Mouse (Mus musculus): ENCODE measurements around the gene Tmem8b.
A peak's percentile ranks its signal among the peaks of the same experiment; 100 is the strongest.

Gene Tmem8b

DNA sequence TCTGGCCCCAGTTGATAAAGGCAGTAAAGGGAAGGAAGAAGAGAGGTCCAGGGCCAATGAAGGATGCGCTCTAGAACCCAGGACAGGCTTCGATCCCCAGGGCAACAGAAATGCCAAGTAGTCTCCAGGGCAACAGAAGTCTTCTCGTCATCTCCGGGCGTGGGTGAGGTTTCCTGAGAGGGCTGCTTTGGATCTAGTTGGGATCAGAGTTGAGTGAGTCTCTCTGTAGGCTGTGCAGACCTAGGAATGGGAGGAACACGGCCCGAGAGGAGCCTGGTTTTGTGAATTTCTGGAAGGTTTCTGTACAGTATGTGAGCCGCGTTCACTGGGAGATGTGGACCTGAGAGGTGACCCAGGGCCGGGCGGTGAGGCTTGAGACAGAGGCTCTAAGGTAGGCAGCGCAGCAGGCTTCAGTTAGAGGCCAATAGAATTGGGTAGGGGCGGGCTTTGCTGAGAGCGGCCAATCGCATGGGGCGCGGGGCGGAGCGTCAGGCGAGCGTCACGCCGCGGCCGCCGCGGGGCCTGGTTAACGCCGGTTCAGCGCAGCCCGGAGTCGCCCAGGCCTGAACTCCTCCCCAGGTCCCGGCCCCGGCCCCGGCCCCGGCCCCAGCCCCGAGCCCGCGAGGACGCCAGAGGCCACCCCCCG lies at the start of gene Tmem8b, which contains the start of gene Fam221b:
Gene Tmem8b, plus strand, starts transcription at position 190 of the 646 bp plus-strand sequence.
Gene Fam221b, minus strand, starts transcription at position 364 of the 646 bp plus-strand sequence.
- peak; percentile 74 to 88 for DNase-seq (ENCODE audit: low spot score in 2 of 2)

DNA sequence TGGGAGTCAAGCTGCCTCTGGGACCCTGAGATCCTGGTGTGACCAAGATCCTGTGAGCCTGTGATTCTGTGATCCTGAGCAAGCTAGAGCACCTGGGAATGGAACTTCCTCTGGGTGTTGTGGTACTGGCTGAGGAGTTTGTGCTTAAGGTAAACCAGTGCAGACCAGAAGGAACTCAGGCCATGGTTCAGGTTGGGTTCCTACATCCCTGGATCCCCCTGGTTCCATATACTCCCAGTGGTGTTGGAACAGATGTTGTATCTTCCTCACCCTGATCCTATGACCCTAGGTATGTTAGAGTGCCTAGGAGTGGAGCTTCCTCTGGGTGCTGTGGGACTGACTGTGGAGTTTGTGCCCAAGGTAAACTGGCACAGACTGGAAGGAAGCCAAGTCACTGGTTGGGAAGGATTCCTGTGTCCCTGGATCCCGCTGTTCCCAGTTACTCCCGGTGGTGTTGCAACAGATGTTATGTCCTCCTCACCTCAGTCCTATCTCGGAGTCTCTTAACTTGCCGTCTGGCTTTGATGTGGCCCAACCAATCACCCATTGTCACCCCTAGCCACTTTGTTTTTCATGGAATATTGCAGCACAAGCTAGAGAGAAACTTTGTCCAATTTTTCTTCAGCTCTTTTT lies 48.5 kb upstream of the Tmem8b start:
- DNase-seq (ENCODE audit: low spot score in 2 of 2): no peak

DNA sequence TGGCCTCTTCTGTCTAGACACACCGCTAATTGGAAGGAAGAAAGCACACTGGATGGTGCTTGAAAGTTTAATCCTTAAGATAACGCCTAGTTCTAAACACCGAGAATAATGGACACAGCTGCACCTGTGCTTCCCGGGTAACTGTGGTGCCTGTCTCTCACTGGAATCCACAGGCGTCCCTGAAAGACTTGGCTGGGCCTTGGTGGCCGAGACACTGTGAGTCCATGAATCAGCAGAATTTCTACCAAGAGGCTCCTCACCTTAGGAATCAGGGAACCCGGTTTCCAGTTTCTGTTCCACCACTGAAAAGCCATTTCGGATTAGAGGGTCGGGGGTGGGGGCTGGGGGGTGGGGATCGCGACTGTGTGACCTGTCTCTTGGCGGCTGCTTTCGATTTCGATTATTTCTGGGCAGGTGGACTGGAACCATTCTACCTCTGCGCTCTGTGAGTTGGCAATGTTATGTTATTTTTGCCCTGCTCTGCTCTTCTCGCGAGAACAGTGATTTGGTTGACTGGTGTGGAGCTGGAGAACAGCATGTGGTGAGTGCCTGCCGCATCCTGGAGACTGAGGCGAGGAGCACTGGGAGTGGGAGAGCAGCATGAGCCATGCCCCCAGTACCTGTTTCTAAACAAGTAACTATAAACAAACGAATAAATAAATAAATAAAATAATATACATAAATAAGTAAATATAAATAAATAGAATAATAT lies 39.5 kb upstream of the Tmem8b start:
- DNase-seq (ENCODE audit: low spot score in 2 of 2): no peak

DNA sequence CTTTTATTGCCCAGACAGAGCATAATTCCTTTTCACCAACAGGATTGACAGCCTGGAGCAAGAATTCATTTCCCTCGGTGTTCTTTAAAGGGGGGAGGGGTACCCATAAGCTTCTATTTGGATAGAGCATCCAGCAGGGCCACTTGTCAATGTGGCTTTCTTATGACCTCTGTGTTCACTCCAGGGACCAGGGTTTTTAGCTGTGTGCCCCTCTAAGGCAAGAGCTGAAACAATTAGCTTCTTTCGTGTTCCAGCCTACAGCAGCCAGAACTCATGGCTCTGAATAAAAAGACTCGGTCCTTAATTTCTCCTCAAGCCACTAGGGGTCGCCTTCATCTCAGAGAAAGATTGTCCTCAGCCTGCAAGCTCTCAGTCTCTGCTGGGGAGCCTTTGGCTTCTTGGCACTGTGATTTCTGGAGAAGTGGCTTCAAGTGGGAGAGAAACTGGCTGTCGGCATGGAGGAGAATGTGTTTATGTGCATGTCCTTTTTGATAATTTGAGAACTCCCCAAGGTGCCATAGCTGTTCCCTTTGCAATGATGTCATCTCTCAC lies 38.7 kb upstream of the Tmem8b start:
- peak; percentile 72 to 81 for DNase-seq (ENCODE audit: low spot score in 2 of 2)

DNA sequence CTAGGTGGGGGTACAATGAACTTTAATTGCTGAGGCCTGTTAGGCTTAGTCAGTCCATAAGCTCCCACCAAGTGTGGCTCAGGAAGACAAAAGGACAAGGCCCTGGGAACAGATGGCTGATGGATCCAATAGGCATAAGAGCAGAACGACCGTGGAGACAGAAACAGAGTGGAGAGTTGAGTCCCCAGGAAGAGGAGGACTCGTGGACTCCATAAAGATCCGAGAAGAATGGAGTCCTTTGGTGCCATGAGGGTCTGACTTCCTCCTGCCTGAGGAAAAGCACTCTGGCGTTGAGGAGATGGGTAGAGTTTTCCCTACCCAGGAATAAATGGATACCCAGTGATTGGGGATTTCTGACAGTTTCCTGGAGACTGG lies 38.1 kb upstream of the Tmem8b start:
- no peak for DNase-seq (ENCODE audit: low spot score in 2 of 2)

DNA sequence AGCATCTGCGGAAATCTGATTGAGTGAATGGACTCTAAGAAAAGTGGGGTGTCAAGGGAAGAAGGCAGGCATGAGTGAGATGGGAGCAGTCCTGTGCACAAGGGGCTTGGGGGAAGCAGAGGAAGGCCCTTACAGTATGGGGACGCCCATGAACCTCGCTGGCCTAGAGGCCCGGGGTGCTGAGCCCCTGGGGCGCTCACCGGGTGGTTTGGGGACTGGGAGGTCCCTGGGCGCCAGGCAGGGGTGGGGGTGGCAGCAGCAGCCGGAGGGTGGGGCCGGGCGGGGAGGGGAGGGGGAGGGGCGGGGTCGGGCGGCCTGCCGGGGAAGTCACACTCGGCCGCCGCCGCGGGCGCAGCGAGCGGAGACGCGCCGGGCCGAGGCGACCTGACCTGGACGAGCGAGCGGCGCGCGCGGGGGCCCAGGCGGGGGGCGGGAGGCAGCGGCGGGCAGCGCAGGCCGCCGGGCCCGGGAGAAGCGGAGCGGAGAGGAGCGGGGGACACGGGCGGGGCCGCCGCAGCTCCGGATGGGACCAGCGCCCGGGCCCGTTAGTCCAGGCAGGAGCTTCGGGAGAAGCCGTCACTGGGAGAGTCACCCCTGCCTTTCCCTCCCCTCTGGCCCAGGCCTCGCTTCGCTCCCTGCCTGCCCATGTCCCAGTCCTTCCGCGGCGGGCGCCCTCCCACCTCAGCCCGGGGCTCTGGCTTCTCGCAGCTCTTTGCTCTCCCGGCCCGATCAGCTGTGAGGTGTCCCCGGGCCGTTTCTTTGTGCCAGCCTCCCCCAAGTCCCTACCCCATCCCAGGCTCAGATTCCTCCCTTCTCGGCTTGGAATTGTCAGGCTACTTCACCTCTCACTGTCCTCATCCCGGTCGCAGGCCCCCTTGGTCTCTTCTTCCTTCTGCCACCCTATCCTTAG lies 37.5 kb upstream of the Tmem8b start, which contains the start of gene Npr2:
Gene Npr2, plus strand, starts transcription at position 890 of the 910 bp plus-strand sequence.
- peak in 1 of 2 experiments; percentile 35 for DNase-seq (ENCODE audit: low spot score in 2 of 2)

DNA sequence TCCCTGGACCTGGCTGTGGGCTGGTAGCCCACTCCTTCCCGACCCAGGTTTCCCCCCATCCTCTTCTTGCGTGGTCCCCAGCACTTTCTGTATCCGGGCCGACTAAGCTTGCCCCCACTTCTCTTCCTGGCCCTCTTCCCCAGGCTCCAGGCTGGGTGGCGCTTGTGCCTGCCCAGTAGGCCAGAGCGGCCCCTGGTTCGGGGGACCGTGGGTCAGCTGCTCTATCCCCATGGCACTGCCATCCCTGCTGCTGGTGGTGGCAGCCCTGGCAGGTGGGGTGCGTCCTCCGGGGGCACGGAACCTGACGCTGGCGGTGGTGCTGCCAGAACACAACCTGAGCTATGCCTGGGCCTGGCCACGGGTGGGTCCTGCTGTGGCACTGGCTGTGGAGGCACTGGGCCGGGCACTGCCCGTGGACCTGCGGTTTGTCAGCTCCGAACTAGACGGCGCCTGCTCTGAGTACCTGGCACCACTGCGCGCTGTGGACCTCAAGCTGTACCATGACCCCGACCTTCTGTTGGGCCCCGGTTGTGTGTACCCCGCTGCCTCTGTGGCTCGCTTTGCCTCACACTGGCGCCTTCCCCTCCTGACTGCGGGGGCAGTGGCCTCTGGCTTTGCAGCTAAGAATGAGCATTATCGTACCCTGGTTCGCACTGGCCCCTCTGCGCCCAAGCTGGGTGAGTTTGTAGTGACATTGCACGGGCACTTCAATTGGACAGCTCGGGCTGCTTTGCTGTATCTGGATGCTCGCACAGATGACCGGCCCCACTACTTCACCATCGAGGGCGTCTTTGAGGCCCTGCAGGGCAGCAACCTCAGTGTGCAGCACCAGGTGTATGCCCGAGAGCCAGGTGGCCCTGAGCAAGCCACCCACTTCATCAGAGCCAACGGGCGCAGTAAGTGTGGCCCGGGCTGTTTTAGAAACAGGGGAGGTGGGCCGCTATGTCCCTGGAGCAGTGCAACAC lies 36.5 kb upstream of the Tmem8b start:
- peak in 1 of 2 experiments; percentile 31 for DNase-seq (ENCODE audit: low spot score in 2 of 2)

DNA sequence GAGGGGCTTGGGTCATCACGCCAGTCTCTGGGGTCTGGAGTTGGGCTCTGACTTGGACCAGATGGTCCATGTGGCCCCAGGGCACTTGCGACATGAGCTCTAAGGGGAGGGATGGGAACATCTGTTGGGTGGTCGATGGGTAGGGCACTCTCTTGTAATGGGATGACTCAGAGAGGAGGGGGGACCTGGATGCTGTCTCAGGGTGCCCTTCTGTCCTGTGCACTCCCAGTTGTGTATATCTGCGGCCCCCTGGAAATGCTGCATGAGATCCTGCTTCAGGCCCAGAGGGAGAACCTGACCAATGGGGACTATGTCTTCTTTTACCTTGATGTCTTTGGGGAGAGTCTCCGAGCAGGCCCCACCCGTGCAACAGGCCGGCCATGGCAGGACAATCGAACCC lies 35.5 kb upstream of the Tmem8b start:
- peak in 1 of 2 experiments; percentile 4 for DNase-seq (ENCODE audit: low spot score in 2 of 2)

DNA sequence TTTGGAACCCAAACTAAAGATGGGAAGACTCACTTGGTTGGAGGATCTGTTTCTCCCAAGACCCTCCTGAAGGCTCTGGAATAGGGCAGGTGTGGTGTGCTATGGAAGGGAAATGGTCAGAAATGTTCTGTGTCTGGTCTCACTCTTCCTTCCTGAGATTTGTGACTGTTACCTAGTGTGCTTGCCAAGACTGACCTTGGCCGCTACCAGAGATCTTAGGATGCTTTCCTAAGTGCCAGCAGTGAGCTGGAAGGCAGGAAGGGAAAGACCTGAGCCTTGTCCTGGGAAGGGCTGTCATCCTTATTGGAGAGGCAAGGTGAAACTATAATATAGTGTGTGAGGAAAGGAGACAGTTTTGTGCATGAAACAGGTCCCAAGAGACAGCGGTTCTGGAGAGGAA lies 35.0 kb upstream of the Tmem8b start:
- DNase-seq (ENCODE audit: low spot score in 2 of 2): peak in 1 of 2 experiments; percentile 1

DNA sequence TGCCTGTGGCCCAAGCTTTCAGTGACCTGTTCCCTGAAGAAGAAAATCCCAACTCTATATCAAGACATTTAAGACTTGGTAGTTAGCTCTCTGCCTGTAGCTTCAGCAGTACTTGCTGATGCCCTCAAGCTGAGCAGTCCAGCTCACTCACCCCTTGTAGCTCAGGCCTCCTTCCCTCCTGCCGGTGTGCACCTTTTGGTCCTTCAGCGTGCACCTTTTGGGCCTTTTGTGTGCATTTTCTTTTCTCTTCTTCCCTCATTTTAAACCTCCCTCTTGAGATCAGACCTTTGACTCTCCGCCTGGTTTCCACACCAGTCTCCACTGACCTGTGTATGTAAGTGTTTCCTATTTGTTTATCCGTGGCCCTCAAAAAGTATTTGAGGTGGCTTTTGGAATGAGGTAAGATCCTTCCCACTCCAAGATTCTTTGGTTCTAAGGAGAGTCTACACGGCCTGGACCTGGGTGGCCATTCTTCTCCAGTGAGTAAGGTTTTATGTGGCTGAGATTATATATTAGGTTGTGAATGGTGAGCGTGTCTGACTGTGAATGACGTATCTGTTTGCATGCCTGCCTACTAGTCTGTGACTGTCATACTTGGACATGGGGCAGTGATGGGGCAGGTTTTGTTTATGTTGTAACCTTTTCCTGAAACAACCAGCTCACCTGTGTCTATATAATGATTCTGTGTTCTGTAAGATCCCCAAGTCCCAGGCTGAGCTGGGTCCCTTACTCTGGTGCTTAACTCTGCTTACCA lies 34.0 kb upstream of the Tmem8b start:
- peak in 1 of 2 experiments; percentile 2 for DNase-seq (ENCODE audit: low spot score in 2 of 2)

DNA sequence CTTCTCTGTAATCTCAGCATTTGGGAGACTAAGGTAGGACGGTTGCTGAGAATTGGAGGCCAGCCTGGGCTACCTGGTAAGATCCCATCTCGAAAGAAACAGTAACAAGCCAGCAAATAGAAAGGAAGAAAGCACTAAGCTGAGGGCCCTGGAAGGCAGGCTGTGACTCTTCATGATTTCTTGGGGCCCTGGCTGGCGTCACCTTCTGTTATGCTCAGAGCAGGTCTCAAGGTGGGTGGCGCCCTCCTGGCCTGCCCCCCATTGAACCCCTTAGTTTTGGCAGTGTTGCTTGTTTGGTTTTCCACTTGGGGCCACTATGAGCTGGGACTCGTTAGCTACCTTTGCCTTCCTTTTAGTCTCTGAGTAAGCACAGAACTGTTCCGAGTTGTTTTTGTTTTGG lies 32.0 kb upstream of the Tmem8b start:
- peak; percentile 1 to 2 for DNase-seq (ENCODE audit: low spot score in 2 of 2)

DNA sequence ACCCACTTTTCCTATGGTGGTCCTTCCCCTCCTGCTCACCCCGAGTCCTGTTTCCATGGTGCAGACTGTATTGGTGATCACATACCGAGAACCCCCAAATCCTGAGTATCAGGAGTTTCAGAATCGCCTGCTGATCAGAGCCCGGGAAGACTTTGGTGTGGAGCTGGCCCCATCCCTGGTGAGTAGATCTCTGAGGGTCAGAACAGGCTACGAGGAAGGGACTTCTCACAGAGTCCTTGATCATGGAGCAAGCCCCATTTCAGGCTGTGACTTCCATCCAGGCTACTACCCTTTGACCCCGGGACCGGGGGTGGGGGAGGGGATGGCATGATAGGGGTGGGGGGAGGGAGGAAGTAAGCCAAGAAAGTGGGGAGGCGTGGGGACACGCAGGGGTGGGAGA lies 28.7 kb upstream of the Tmem8b start:
- peak in 1 of 2 experiments; percentile 2 for DNase-seq (ENCODE audit: low spot score in 2 of 2)

DNA sequence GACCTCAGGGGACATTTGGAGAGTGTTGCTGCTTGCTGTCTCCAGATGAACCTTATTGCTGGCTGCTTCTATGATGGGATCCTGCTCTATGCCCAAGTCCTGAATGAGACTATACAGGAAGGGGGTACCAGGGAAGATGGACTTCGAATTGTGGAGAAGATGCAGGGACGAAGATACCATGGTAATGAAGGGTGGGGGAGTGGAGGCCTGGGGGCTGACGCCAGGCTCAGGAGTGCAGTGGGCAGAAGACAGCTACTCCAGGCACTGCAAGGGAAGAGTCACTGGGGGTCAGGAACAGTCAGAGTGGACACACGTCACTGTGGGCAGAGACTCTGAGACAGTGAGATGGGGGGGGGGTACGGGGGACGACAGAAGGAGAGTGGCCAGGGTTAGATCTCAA lies 28.3 kb upstream of the Tmem8b start:
- peak in 1 of 2 experiments; percentile 1 for DNase-seq (ENCODE audit: low spot score in 2 of 2)

DNA sequence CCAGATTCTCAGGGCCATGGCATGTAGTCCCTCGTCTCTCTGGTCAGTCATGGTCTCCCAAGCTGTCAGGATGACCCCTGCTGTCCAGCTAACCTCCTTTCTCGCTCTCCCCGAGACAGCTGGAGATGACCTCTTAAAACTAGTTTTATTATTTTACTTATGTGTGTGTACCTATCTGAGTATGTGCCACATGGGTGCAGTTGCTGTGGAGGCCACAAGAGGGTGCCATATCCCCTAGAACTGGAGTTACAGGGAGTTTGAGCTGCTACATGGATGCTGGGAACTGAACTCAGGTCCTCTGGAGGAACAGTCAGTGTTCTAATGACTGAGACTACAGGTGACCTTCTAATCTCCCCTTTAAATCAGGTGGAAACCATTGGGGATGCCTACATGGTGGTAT lies 19.0 kb upstream of the Tmem8b start:
- no peak for DNase-seq (ENCODE audit: low spot score in 2 of 2)

DNA sequence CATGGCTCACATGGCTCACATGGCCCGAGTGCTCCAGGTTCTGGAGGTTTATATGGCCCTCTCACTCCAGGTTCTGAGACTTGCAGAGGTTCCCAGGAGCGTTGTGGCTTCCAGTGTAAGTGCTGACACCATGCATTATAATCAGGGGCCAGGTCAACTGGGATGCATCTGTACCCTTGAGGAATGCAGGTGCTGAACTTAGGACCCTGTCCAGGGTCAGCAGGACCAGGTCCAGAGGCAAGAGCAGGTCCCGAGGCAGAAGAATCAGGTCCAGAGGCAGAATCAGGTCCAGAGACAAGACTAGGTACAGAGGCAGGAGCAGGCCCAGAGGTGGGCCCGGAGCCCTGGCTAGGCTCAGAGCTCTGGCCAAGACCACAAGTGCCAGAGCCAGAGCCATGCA lies 16.0 kb upstream of the Tmem8b start:
- no peak for DNase-seq (ENCODE audit: low spot score in 2 of 2)

DNA sequence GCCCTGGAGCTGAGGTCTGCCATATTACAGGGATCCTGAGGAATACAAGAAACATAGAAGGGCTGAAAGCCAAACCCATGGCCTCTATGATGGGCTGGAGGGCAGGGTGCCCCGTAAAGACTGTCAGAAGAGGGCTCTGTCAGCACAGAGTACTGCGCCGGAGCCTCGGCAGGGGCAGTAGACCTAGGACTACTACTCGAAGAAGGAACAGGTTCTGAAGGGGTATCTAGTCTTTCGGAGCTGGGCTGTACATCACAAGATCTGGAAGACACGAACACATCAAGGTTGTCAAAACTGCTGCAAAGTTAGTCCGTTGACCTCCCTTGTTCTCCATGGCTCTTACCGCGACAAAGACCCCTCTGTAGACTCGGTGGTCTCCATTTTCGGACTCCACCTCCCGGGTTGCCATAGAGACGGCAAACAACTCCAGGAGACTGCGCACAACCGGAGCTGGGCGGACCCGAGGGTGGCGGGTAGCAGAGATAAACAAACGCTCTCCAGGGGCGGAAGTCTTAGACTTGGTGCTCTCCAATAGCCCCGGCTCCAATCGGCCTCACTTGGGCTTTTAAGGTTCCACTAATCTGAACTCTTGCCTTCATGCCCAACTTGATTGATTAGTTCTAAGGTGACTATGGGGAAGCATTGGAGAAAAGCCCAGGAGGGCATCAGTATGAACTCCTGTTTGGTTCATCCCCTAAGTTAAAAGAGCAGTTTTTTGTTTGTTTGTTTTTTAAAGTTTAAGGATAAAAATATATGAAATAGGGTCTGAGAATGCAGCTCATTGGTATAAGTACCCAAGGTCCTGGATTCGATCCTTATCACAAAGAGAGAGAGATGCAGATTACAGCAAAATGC lies 15.4 kb upstream of the Tmem8b start, which contains the start of gene Spag8:
Gene Spag8, minus strand, starts transcription at position 434 of the 855 bp plus-strand sequence.
- peak in 1 of 2 experiments; percentile 53 for DNase-seq (ENCODE audit: low spot score in 2 of 2)

DNA sequence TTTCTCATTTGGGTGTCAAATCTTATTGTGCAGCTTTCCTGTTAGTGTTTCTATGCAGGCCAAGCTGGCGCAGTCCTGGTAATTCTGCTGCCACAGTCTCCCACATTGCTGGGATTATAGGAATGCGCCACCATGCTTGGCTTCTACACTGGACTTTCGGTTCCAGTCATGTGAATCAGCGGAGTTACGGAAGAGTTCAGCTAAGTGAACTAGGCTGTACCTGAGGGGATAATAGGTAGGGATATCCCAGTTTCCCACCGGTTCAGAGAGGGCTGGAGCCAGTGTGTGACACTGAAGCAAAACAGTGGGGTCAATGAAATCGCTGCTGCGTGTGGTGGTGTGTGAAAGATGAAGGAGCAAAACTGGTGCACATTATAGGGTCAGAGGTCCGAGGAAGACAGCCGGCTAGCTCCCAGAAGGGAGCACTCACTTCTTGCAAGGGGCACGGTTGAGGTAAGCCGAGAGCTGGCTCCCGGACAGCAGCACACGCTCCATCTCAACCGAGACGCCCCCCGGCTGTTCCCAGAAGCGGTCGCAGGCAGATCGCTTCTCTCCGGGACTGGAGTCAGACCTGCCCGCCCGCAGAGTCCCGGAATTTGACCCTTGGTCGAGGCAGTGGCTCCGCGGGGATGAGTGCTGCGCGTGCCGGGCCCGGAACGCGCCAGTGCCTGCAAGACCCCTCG lies 13.0 kb upstream of the Tmem8b start:
- DNase-seq (ENCODE audit: low spot score in 2 of 2): no peak
